Mouse (Mus musculus) c-Kit-positive CD71-negative TER-119-negative erythroid progenitor cells, embryonic 14.5 days (primary cell): ENCODE results near the gene Fads6.

Experiments used
- DNase-seq: peaks from one replicate; pipeline ENCODE4 v3.0.0-alpha.2; 2013; ENCODE audit warnings: low read depth

The Fads6 gene

GRCm38 (mm10) chr11:115257775-115258510 is 39.5 kb downstream of the Fads6 start:
- no peak for DNase-seq

- no peak for DNase-seq
Observed at GRCm38 (mm10) chr11:115251258-115251657, 46.2 kb downstream of the Fads6 start.

- no peak for DNase-seq
Observed at GRCm38 (mm10) chr11:115250405-115251090, 46.9 kb downstream of the Fads6 start.

DNA sequence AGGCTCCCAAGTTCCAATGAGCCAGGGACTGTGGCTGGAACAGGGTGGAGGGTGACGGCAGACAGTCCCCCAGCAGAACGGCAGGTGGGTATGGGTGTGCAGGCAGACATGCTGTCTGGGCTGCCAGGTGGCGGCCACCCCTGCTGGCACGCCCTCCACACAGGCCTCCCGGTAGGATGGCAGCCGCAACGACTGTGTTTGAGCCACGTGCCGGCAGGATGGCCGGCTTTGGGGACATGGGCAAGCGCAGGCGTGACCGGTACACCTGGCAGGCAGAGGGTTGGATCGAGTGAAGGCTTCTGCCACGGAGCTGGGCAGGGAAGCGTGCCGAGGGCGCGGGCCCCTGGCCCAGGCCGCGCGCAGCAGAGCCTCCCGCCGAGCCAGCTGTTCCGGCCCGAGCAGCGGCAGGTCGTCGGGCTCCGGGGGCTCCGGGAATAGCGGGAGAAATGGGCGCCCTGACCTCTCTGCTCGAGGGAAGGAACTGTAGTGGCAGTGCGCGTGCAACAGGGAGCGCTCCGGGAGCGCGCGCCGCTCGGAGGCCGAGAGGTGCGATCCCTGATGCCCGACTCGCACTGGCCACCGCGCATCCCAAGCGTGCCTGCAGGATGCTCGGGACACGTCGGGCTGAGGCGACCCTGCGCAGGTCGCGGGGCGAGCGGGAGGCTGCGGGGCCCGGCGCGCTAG is 47.6 kb downstream of the Fads6 start:
- DNase-seq, result no peak

DNA sequence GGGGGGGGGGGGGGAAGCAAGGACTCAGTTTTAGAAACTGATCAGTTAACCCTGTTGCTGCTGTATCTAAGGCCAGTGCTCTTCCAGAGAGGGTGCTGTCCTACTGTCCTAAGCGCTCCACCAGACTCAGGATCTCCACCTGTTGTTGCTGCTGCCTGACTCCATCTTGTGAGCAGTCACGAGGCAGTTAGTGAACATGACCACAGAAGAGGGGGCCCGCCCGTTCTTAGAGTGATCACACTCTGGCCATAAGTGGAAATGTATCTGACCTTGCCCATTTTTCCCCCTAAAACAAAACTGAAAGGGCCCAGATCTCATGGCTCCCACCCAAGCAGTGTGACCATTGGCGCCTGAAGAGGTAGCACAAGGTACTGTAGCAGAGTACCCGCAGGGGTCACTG is 49.5 kb downstream of the Fads6 start:
- no peak for DNase-seq

DNA sequence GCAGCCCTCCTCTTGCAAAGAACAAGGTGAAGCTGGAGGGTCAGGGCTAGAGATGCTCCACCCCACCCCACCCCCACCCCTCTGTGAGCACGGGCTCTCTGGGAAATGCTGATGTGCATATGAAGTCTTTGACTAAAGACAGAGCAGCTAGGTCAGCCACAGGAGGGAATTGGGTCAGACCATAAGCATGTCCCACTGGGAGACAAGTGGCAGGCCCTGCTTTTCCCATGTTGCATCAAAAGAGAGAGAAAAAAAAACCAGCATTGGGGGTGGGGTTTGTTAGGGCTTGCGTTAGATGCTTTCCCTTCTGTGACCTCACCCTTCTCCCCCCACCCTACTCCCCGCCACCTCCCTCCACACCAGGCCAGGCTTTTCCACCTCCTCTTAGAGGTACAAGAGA is 50.2 kb downstream of the Fads6 start:
- DNase-seq, result no peak

GRCm38 (mm10) chr11:115246386-115246785 is 51.1 kb downstream of the Fads6 start:
- DNase-seq, result no peak

DNA sequence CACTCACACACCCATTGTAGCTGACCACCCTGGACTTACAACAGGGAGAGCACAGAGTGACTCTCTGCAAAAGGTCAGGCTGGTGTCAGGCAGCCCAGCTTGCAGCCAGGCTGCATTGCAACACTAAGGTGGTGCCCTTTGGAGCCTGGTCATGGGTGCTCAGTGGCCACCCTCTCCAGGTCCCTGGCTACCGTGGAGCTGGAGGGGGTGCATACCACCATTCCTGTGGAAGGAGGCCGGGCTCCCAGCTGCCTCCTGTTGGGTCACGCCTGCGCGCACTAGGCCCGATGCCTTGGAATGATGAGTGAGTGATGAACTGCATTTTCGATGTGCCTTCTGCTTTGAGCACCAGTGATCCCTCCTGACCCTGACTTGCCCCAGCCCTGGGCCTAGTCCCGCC is 52.6 kb downstream of the Fads6 start:
- DNase-seq, result no peak

GRCm38 (mm10) chr11:115243783-115244182 is 53.7 kb downstream of the Fads6 start:
- DNase-seq, result no peak

- DNase-seq, result no peak
Observed at GRCm38 (mm10) chr11:115242746-115243145, 54.7 kb downstream of the Fads6 start.

DNA sequence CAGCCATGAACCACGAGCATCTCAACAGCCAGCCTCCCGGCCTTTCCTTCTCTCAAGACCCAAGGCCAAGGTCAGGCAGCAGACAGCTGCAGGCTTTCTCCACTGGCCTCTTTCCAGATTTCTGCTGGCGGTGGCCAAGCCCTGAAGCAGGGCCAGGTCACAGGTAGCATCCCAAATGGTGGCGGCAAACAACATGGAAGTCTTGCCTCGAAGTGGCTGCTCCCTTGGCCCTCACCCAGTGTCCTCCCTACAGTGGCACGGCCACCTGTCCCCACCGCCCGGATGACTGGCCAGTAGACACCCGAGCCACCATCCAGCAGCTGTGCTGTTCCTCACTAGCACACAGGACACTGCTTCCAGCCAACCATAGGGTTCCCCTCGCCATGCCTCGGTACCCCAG is 56.1 kb downstream of the Fads6 start:
- DNase-seq, result no peak

- no peak for DNase-seq
Observed at GRCm38 (mm10) chr11:115236570-115236969, 60.9 kb downstream of the Fads6 start.

DNA sequence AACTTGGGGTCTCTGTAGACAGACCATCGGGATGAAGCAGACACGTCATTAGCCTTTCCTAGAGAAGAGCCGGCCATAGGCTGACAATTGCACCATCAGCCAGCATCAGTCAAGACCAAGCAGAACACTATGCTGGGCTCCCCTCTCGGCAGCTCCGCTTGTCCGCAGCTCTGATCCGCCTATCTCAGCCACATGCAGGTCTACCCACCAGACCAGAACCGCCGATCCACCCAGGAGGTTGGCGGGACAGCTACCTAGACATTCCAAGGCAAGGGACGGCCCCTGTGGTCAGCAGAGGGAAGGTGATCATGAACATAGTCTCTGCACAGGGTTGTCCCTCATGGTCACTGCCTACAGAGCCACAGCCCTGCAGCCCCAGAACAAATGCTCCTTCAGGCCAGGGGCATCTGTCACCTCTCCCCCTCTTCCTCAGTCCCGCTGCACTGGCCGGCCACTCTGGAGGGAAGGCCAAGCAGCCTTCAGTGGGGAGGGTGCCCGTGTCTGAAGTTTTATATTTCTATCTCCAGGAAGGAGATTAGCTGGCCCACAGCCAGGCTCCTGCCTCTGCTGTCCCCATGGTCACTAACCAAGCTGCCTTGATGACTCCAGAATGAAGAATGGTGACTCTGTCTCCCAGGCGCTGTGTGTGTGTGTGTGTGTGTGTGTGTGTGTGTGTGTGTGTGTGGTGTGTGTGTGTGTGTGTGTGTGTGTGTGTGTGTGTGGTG is 63.0 kb downstream of the Fads6 start:
- DNase-seq, result no peak

DNA sequence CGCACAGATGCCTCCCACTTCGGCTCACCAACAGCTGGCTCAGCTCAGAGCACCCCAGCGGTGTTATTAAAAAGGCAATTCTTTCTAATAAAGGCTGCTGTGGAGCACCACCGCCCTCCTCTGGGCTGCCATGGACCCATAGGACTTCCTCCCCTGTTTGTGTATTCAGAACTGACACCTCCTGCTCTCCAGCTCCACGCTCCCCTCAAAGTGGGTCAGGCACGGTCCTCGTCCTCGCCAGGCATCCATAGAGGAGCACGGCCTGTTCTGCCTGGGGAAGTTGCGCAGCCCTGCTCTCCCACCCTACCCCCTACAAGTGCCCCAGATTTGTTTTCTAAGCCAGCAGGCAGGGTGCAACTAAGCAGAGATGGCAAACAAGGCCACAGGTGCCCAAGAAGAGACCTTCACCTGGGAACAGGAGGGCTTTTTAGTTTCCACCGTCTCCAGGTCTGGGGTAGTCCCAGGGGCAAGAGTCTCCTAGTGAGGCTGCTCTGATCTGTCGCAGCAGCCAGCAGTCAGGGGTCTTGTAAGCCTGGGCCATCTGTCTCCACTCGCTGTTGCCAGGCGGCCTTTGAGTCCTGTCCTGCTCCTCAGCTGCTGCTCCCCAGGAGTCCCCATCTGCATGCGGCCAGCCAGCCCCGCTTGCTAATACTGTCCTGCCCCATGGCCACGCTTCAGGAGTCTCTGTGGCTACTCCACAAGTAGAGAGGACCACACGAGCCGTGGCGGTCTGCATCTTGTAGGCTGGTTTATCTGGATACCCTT is 63.8 kb downstream of the Fads6 start:
- no peak for DNase-seq

DNA sequence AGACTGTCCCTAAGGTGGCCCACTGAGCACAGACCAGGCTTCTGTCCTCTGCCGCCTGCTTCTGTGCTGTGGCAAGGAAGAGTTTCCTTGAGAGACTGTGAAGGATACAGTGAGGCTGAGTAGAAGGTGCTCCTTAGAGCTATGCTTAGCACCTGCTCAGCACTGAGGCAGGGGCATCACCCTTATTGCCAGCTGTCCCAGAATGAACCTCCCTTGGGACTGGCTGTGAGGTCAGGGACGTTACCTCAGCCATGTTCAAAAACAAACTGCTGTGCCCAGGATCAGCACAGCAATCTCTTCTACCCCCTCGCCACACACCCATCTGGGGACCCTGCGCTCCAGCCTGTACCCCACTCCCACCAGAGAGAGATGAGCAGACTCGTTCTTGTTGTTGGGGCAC is 64.6 kb downstream of the Fads6 start:
- DNase-seq, result no peak

DNA sequence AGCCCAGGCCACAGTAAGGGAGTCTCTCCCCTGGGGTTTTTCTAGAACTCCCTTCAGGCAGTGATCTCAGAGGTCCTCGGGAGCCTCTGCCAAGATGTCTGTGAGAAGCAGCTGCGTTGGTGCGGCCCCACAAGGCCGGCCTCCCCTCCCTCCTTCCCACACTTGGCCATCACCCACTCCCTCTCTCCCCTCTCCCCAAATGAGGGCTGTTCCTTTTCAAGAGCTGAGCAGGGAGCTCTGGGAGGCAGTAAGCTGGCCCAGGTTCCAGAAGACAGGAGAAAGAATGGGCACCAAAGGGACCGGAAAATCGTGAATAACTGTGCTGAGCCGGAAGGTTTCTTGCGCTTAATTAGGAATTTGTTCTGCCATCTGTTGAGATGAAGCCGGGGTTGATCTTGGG is 65.5 kb downstream of the Fads6 start:
- DNase-seq, result no peak

GRCm38 (mm10) chr11:115231168-115231915 is 66.1 kb downstream of the Fads6 start:
- peak; percentile 42 for DNase-seq
